Comparison of ENCODE assay signal across 12 mouse cellular contexts in the genomic region with DNA sequence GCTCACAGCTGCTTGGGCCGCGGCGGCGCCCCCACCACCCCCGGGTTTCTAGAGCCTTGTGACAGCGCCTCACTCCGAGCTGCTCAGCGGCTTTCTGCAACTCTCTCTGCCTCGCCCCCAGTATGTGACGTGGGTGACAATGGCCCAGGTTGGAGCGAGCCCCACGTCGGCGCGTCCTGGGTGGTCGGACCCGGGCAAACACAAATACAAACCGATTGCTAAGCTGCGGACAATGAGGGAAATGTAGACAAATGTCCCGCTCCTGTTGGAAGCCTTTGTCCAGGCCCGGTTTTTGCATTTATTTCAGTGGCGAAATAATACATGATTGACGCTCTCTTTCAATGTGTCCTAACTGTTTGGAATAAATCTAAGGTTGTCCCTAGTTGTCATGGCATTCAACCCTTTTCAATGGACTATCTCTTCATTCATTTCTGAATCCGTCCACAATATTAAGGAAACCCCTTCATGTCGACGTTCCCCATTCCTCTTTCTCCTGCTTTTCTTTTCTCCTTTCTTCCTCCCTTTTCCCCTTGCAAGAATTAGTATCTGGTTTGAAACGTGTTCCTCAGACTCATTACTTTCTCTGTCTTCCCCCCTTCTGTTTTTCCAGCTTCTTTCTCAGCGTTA. TPM values are rescaled to one million over a fixed set of nuclear protein-coding genes. Genes with fewer than 3 reads are reported as not detected.
DNase-seq lines count a peak whose midpoint lies in the region; ATAC-seq and TF ChIP-seq lines count a peak whose summit lies in the region.
"Had no signal": no experiment of that assay in that cellular context is flagged by ENCODE, and none has a peak within 500 bp of the region (broad histone marks: within the 10 kb centered on the region; RNA-seq: fewer than 3 reads in every experiment).

No protein-coding gene starts in this region.

- H3K4me3 ChIP-seq in forebrain, embryonic 14.5 days (ENCODE audit: low read depth, low read length), result no peak overlapping the region
- H3K4me3 ChIP-seq in thymus, adult 2 months (ENCODE audit: control insufficient read depth, insufficient read depth, low read length), result no peak overlapping the region

- no peak for TF ChIP-seq CTCF in thymus, adult 2 months (IDR thresholded peaks at IDR 0.05; ENCODE audit: borderline replicate concordance, control insufficient read depth, extremely low read depth, insufficient read depth, low read length, poor library complexity)

- H3K9me3 ChIP-seq in forebrain, embryonic 14.5 days (replicated peaks; ENCODE audit: control insufficient read depth, low read length), result no peaks in the 10 kb centered on the region

- TF ChIP-seq POLR2A in thymus, adult 2 months (IDR thresholded peaks at IDR 0.05; ENCODE audit: control insufficient read depth, extremely low read depth, insufficient read depth, low read length, poor library complexity), result no peak

- ATAC-seq in forebrain, embryonic 14.5 days, result peak; percentile 24; the same call in 1 of the 2 replicates

- peaks cover 94% of the 10 kb centered on the region for H3K27me3 ChIP-seq in forebrain, embryonic 14.5 days (replicated peaks; ENCODE audit: control insufficient read depth, insufficient read depth, low read length)
- peaks cover 46% of the 10 kb centered on the region for H3K27me3 ChIP-seq in thymus, adult 2 months (ENCODE audit: control insufficient read depth, insufficient read depth, low read length)

- no peaks in the 10 kb centered on the region for H3K36me3 ChIP-seq in forebrain, embryonic 14.5 days (ENCODE audit: control insufficient read depth, insufficient read depth, low read length)
- no peaks in the 10 kb centered on the region for H3K36me3 ChIP-seq in thymus, adult 2 months (ENCODE audit: control insufficient read depth, insufficient read depth, low read length)

- H3K9ac ChIP-seq in forebrain, embryonic 14.5 days (ENCODE audit: low read length), result no peak overlapping the region

- WGBS in forebrain, embryonic 14.5 days, result 0% methylated on average over 28 of the region's 28 CpGs
- 10% methylated on average over 28 of the region's 28 CpGs for WGBS in thymus, adult 2 months

- peak; percentile 48 to 60 for DNase-seq in right cerebral cortex, postnatal 10 days (ENCODE audit: low spot score in 2 of 2)
- DNase-seq in right cerebral cortex, adult 18-20 months, result no peak
- no peak for DNase-seq in forebrain, embryonic 14.5 days (ENCODE audit: low spot score)
- DNase-seq in mesoderm, embryonic 11.5 days (ENCODE audit: low read depth, low spot score), result peak; percentile 59
- peak; percentile 41 for DNase-seq in retina, postnatal 1 day
- DNase-seq in thymus, adult 2 months, result no peak
- DNase-seq in ovary, postnatal 36 days (ENCODE audit: low spot score), result no peak
- no peak for DNase-seq in T-cell, adult 2 months (ENCODE audit: low spot score)
- DNase-seq: adrenal gland, postnatal 25 days; kidney, adult 8-10 months had no signal

- no peak overlapping the region for H3K4me2 ChIP-seq in forebrain, embryonic 14.5 days (ENCODE audit: low read length)

- H3K4me1 ChIP-seq in forebrain, embryonic 14.5 days (ENCODE audit: control insufficient read depth, insufficient read depth, low read length), result 0 out of 2 replicates have a peak, but pooled peaks cover 2% of the 10 kb centered on the region
- no peaks in the 10 kb centered on the region; the same call in 1 of the 2 replicates for H3K4me1 ChIP-seq in thymus, adult 2 months (replicated peaks; ENCODE audit: control insufficient read depth, insufficient read depth, low read length)

- H3K27ac ChIP-seq in forebrain, embryonic 14.5 days (ENCODE audit: low read depth, low read length), result no peak overlapping the region
- no peak overlapping the region for H3K27ac ChIP-seq in thymus, adult 2 months (ENCODE audit: control insufficient read depth, insufficient read depth, low read length)

RNA-seq across cellular contexts. Expression of gene Nkx2-2, which starts 5.9 kb away (rescaled TPM):
- polyA plus RNA-seq in forebrain, embryonic 14.5 days (2014; fragmentation: Nextera tagmentation; extraction: Ambion mirVana), result 3.2 and 5.1 TPM in 2 replicates
- 0.11 TPM in 1 of 2 replicates, not detected in the other for polyA plus RNA-seq in thymus, adult 2 months (2012; rRNA removed)
- polyA plus RNA-seq: gonadal fat pad, adult 2 months; lung, embryonic 16.5 days had no signal

Comparison
In these comparisons a context has a peak if more than half of its experiments do, and no peak if none do; other contexts are left out.
1. DNase-seq: peak in right cerebral cortex, postnatal 10 days (2 of 2), mesoderm, embryonic 11.5 days (single experiment) and retina, postnatal 1 day (single experiment); none in right cerebral cortex, adult 18-20 months (single experiment), forebrain, embryonic 14.5 days (single experiment), thymus, adult 2 months (single experiment), ovary, postnatal 36 days (single experiment) and T-cell, adult 2 months (single experiment).